ENCODE assay signal across 12 mouse cellular contexts in the genomic region with DNA sequence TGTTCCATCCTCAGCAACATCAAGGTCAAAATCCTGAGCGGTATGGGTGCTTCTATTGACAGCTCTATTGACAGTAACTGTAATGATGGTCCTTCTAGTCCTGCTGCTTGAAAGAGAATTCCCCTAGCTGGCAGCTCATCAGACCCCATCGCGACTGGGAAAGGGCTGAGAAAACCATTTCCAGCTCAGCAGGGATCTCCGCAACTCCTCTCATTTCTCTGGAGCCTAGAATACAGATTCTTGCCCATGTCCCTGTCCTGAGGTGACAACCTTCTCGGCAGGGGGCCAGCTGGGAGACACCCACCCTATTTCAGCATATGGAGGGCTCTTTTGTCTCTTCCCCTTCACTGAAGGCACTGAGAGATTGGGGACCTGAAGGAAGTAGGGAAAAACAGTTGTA.
"Had no signal": no experiment of that assay in that cellular context is flagged by ENCODE, and none has a peak within 500 bp of the region (broad histone marks: within the 10 kb centered on the region; RNA-seq: fewer than 3 reads in every experiment).

No protein-coding gene starts in this region.

- DNase-seq: retina, postnatal 1 day; right cerebral cortex, adult 18-20 months; right cerebral cortex, postnatal 14 days; right cerebral cortex, postnatal 25 days; right cerebral cortex, postnatal 4 days; spleen, adult 18-20 months; thymus, adult 18-20 months; thymus, adult 2 months; thymus, postnatal 14 days; thymus, postnatal 25 days; thymus, postnatal 36 days; thymus, postnatal 4 days had no signal
